Mouse (Mus musculus) T-helper 1 cell (primary cell): ENCODE measurements around the gene Myh7b.

Experiments used
- in situ Hi-C: fragments of 300-600 bp; cut with MboI, MseI; formaldehyde crosslinking; loops from one replicate; pipeline ENCODE4 v1.15.1; 2025; ENCODE audit warnings: high pct_unique_total_duplicates

Myh7b gene

DNA sequence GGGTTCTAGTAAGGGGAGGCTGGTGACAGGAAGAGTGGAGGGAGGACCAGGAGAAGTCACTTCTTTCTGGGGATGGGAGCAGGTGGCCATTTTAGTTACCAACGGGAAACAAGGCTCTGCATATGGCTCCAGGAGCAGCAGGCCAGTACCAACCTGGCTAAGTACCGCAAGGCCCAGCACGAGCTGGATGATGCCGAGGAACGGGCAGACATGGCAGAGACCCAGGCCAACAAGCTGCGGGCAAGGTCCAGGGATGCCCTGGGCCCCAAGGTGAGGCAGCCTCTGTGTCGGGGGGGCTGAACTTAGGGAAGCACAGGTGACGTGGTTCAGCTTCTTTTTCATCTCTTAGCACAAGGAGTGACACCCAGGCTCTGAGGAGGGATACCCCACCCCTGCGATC lies 22.7 kb downstream of the Myh7b start:
- in situ Hi-C loops, result no loop called here

DNA sequence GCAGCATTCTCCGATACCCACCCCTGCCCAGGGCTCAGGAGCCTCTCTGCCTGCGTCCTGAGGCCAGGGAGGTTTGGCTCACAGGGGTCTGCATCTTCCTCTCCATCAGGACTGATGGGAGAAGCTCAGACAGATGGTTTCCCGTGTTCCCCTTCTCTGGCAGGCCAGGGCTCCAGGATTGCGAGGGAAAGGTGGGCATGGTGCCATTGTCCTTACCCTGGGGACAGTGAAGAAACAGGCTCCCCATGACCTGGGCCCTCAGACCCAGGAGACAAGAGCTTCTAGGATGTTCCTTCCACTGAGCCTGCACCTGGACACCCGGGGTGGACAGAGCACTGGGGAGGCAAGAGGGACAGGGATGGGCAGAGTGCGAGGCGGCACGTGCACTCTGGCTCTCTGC lies 23.6 kb downstream of the Myh7b start:
- in situ Hi-C loops, result no loop called here

DNA sequence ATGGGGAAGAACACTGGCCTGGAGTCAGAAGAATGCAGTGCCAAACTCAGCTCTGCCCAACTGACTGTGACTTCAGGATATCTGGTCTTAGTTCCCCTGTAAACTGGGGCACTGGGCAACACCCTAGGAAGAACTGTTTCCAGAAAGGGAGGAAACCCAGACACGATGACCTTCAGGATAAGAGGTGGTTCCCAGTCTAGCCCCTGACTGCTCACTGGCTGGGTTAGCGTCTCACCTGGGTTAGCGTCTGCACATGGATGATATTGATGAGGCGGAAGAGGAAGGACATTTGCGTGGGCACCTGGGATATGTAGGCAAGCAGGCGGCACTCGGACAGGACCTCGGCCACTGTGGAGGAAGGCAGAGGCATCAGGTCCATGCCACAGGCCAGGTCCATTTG lies 24.9 kb downstream of the Myh7b start:
- in situ Hi-C loops, result no loop called here

DNA sequence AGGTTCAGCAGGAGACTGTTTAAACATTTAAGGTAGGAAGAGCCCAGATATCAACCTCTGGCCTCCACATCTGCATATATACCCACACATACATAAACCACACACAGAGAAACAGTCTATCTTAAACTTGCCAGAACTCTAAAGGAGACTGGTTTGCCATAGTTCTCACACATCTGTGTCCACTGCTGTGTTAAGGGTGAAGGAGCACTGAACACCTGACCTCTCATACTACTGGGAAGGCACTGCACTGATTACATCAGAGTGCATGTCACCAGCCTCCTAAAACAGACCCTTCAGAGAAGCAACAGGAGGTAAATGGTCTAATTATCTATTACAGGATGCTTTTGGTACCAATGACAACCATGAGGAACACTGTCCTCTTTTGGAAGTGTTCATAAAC lies 25.9 kb downstream of the Myh7b start:
- in situ Hi-C loops, result no loop called here

DNA sequence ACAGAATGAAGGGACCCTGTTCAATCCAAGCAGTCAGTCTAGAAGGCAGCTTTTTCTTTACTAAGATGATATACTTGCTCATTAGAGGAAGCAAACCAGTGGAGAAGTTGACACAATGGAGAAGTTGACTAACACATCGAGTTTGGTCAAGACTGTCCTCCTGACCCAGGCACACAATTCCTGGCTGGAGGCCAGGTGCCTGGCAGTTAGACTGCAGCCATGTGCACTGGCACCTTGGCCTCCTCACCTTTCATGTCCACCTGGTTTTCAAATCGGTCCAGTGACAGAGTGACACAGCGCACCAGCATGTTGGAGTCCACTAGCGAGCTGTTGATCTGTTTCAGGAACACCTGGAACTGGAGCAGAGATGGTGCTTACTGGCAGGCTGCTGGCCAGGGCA lies 26.4 kb downstream of the Myh7b start:
- in situ Hi-C loops, result no loop called here

DNA sequence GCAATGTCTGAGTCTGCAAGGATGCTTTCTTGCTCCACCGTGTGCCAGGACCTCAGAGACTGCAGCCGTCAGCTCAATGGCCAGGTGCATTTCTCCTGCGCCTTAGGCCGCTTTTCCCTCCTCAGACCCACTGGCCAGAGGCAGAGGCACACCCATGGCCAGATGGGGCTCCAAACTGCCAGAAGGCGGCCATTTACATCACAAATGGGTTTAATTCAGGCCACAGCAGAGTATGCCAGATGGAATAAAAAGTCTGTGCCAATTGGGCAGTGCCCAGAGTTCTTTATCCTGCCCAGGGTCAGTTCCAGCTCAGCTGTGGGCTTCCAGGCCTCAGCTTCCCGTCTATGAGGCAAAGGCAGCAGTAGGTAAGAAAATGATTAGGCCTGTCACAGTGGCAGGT lies 29.6 kb downstream of the Myh7b start:
- in situ Hi-C loops, result no loop called here

DNA sequence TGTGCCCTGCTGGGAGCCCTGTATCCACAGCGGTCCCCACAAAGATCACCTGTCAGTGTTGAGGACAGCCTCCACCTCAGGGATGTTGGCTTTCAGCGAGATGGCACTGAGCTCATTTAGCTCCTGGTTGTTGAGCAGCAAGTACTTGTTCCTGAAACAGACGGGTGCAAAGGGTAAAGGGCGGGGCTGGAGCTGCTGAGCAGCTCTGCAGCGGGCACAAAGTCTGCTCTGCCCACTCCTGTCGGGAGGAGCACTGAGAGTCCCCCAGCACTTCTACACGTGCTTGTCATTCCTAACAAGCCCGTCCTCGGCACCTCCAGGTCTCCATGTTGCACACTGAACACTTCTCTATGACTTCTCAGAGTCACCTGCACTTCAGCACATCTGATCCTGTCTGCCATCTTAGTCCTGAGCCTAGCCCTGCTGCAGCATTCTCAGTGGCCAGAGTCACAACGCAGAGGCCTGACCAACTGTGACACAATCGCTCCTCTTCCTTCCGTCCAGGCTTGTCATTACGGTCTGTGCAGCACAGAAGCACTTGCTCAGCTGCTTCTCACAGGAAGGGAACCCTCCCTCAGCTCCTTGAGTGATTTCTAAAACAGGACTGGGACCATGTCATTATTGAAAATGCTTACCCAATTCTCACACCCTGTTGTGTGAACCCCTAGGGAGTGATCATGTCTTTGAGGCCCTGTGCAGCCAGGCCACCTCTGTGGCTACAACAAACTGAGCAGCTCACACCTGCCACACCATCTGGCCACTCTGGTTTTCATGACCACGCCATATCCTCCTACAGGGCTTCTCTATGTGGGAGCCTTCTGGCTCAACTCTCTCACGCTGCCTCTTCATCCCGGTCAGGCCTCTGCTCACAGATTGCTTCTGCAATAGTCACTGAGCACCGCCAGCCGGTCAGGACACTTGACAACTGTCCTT lies 30.8 kb downstream of the Myh7b start:
- in situ Hi-C loops, result no loop called here

DNA sequence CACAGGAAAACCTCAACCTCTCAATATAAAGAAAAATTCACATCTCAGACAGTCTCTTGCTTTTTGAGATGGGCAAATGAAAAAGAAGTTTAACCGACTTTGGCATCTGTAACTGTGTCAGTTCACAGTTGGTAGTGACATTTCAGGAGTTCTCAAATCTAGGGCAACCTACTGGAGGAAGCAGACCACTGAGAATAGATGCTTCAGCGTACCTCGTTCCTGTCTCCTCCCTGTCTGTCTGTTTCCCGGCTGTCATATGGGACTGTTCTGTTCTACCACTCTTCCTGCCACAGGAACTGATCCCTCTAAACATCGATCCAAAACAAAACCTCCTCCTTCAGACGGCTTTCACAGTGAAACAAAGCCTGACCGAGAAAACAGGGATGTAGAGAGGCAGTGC lies 34.7 kb downstream of the Myh7b start:
- in situ Hi-C loops, result no loop called here

DNA sequence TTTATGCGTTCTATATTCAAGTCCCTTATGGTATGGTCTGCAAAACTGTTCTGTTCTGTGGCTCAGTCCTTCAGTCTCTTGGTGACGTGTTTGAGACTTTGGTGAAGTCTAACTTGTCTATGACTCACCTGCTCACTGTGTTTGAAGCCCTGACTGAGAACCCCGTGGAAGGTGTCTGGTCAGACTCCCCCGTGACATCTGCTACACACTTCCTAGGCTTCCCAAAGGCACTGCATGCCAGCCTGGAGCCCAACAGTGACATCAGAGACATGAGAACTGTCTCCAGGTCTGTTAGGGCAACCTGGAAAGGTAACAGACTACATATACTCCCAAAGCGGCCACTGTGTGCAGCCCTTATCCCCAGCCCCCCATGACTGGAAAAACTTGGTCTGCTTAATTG lies 41.6 kb downstream of the Myh7b start:
- in situ Hi-C loops, result no loop called here

DNA sequence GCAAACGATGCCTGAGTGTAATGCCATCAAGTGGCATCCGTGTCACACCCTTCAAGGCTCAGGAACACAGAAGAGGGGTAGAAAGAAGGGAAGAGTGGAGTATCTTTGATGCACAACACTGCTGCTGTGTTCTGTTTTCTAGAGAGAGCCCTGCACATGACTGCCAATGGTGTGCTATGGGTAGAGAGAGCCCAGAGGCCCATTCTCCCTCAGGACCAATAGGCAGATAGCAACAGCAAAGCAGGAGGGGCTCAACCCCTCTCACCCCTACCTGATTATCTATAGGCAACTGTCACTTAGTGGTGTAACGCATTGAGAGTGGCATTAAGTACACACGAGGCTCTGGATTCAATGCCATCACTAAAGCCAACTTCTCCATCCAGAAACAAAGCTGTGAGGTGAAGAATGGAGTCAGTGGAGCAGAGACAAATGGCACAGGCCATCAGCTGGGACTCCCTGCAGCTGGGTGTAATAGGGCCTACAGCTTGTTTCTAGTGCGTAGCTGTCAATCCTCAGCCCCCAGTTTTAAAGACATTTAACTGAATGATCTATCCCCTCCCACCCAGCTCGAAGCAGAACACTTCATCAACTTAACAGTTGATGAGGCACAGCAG lies 44.9 kb downstream of the Myh7b start:
- in situ Hi-C loops, result no loop called here

DNA sequence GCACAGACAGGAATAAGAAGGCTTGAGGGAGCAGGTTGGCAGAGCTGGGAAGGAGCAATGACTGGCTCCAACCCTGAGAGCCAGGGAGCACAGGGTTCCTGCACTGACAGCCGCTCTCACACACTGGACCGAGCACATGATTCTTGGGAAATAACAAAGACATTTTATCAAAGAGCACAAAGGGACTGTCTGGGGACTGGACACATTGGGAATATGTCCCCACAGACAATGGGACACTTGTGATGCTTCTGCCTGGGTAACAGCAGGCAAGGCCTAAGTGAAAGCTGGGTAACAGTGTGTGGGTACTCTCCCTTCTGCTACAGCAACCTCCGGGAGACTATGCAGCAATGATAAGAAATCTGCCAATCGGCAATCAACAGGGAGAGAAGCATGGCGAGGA lies 51.4 kb downstream of the Myh7b start:
- in situ Hi-C loops, result no loop called here

DNA sequence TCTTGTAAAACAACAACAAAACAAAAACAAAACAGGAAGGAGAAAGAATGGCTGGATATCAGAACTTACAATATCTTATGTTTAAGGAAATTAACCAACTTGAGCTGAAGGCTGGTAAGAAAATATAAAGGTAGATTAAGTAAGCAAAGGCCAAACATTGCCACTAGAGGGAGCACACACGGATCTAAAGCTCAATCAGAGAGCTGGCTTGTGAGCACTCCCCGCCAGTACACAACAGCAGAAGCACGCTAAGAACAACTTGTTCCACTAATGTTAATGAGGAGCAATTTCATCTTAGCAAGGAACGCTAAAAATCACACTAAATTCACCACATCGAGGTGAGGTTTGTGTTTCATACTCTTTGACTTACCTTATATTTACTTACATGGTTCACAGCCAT lies 52.1 kb downstream of the Myh7b start:
- in situ Hi-C loops, result no loop called here

DNA sequence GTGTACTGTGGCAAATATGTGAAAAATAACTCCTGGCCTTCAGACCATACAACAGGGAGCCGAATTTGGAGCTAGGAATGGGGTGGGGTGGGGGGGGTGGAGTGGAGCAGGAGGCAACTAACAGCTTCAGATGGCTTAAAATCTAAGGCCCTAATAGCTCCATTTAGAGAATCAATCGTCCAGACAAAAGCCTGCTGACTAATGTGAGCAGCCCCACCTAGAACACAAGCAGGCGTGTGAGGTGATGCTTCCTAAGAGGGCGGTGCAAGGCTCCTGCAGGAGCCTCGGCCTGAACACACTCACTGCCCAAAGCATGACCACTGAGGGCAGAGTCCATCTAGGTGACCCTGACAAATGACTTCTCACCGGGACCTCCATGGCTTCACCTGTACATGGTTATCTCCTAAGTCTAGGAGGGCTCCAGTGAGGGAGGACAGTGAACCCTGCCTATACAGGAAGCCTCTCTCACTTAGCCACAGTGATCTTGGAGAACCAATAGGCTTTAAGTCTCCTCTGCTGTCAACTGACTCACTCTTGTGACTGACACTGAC lies 53.0 kb downstream of the Myh7b start:
- in situ Hi-C loops, result no loop called here

DNA sequence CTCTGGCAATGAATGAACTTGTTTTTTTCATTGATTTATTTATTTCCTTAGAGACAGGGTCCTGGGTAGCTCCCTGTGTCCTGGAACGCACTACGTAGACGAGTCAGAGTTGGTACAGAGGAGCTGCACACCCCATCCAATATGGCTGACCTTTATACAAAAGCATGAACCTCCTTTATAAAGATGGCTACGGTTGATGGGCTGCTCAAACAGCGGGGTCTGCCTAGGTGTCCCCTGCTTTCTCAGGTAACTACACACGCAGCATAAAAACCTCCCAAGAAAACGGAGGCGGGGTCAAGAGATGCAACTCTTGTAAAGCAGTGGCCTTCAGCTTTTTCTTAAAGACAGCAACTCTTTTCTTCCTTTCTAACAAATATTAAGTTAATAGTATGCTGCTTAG lies 56.9 kb downstream of the Myh7b start:
- in situ Hi-C loops, result no loop called here

DNA sequence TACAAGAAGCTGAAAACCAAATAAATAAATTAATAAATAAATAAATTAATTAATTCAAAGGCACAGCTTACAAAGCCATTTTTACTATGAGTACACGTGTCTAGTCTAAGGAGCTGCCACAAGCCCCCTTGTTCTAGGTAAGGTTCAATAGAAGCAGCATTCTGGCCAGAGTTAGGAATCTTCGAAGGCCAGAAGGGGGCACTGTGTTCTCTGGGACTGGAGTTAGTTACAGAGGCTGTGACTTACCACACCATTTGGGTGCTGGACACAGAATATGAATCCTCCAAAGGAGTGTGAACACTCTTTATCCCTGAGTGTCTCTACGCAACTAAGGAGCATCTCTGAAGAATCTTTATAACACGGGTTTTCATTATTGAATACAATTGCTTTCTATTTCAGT lies 57.4 kb downstream of the Myh7b start:
- in situ Hi-C loops, result no loop called here

DNA sequence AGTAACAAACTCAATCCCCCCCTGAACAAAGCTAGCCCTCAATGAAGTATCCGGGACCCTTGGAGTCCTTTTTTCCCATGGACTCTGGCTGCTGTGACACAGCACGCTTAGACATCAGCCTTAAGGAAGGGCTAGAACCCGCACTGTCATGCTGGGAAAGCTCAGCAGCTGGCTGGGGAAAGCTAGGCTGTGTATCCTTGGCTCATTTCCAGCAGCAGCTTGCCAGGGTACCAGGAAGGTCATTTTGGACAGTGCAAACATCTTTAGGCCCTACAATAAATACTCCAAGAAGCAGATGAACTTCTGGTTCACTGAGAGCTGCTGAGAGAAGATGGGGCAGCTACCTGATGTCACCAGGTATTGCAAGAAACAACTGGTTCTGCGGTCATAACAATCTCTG lies 60.2 kb downstream of the Myh7b start:
- in situ Hi-C loops, result loop anchor here (5.0 kb wide), 1 partner anchor 81 kb away; the partner anchor contains the start of gene Procr

DNA sequence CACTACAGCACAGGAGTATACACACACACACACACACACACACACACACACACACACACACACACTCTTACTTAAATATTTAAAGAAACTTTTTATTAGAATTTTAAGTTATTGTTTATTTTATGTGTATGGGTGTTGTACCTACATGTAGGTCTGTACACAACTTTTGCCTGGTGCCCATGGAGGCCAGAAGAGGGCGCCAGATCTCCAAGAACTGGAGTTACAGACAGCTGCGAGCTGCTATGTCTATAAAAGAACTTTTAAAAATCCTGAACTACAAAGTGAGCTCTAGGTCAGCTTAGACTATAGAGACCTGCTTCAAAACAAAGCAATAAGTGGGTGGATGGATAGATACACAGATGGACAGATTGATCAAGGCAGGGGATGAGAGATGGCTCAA lies 62.5 kb downstream of the Myh7b start:
- in situ Hi-C loops, result loop anchor here (5.0 kb wide), 1 partner anchor 79 kb away; the partner anchor contains the start of gene Procr

DNA sequence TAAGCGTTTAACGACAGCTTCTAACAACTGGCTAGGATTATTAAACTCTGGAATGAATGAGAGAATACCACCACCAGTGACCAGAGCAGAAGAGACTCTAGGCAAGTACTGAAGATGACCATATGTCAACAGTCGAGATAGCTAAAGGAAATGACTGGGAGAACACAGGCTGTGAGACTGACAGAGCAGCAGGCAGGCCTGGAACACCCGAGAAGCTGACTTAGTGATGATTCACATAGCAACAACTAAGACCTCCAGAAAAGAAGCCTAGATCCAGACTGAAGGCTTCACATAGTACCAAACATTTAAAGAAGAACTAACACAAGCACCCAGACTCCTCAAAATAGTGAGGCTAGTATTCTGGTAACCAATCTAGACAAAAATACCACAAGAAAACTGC lies 64.1 kb downstream of the Myh7b start:
- in situ Hi-C loops, result no loop called here

DNA sequence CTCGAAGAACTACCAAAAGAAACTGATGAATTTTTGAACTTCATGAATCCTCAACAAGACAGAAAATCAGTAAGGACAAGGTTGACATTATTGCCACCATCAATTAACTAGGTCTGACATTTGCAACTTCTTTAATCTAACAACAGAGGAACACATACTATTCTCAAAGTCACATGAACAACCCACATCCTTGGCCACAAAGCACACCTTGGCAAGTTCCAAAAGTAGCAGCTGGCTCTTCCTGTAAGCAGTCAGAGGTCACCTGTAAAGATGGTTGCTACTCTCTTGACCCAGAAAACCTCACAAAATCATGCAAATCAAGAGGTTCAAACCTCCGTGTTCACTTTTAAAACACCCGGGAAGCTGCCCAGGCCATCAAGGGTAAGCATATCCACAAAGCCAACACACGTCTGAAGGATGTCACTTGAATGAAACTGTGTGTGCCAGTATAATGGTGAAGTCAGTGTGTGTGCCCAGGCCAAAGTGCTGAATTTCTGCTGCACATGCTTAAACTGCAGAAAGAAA lies 68.6 kb downstream of the Myh7b start:
- in situ Hi-C loops, result no loop called here

DNA sequence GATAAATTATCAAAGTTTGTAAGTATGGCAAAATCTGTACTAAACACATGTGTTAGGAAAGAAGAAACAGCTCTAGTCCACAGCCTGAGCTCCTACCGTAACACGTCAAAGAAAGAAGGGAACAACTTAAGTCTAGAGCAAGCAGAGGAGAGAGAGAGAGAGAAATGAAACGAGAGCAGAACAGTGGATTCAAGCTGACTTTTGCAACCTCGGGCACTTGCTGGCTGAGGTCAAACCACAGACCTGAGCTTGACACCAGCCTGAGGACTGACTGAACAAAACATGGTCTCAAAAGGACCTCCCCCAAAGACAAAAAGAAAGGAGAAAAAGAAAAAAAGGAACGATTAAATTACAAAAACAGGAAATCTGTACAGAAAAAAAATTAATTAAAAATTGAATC lies 69.6 kb downstream of the Myh7b start:
- in situ Hi-C loops, result no loop called here

DNA sequence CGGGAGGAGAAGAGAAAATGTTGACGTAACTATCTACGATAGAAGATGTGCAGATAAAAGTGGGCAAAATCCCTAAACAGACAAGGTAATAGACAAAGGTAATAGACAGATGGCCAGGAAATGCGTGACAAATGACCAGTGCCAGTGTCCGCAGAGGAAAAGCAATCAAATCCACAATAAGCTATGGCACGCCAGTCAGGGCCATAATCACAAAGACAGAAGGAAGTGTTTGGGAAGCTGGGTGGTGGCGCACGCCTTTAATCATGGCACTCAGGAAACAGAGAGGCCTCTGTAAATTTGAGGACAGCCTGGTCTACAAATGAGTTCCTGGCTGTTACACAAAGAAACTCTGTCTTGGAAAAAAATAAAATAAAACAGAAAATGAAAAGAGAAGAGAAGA lies 70.2 kb downstream of the Myh7b start:
- in situ Hi-C loops, result no loop called here

DNA sequence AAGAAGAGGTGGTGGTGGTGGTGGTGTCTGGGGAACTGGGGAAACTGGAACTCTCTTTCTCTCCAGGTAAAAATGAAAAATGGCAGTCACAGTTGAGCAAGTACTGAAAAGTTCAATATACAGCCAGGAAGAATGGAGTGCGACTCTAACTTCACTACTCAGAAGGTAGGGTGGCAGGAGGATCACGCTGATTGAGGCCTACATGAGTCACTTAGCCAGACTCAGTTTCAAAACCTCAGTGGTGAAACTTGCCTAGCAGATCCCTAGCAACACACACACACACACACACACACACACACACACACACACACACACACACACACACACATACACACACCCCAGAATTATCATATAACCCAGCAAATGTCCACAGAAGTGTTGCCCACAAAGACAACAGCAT lies 70.9 kb downstream of the Myh7b start:
- in situ Hi-C loops, result no loop called here

DNA sequence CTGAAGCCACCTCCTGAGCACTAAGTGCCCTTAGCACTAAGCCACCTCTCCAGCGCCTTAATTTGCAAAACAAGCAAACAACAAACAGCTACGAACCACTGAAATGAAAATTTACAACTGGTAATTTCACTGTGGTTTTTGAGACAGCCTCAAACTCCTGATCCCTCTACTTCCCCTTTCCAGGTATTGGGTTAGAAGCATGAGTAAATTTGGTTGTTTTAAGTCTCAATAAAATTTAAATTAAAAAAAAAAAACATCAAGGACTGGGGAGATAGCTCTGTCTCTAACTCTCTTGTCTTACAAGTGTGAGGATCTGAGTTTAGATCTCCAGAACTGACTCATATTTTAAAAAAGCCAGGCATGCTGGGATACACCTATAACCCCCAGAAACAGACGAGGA lies 72.1 kb downstream of the Myh7b start:
- in situ Hi-C loops, result no loop called here
